Mouse (Mus musculus) monocyte, adult 5-6 weeks (primary cell): ENCODE measurements around the gene Plppr1. TPM values are rescaled to one million over a fixed set of nuclear protein-coding genes. Genes with fewer than 3 reads are reported as not detected.

Source experiments
- ATAC-seq: fragments of 153-309, 156-312 bp; replicated peaks from 2 replicates; pipeline ENCODE4 v1.8.0; 2017; ENCODE audit warnings: mild to moderate bottlenecking; ENCODE audit not compliant: low TSS enrichment, insufficient number of reproducible peaks, severe bottlenecking, poor library complexity, low FRiP score
- total RNA-seq: library from RNA; stranded (forward); fragments of 200-1000, 200-491, 200-594 nt; gene quantifications from 3 replicates; pipeline ENCODE4 v1.2.3, GENCODE M21; 2017

The Plppr1 gene
- total RNA-seq, 1 experiment from 2014 or later: not detected

DNA sequence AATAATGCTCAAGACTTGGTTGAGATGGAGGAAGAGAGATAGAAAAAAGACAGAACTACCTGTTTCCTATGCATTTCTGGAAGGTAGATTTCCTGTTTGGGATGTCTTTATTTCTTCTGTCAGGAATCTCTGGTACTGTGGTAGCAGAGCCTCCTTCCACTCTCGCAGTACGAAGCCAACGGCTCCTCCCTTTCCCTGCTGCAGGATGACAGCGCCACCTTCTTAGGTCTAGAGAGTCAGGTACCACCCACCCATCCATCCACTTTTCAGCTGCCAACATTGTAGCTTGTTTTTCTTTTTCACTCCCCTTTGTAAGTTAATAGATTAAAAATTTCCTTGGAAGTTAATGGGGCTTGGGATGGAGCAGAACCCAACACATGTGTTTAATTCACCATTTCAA lies 48.8 kb downstream of the Plppr1 start:
- no peak for ATAC-seq

DNA sequence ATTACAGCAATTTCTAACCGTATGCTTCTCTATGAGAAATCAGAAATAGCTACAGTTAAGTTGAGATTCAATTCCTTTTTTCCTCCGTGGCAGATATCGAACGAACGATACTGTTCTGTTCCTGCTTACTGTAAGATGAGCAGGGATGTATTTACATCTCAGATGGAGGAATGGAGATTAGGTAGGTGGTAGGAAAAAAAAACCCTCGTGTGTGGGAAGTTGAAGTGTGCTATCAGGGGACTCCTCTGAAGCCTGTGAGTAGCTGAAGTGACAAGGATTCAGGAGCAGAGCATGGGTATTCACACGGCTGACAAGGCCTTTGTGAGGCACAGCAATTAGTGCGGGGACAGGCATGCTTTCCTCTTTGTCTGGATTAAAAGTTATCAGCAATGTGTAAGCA lies 49.3 kb downstream of the Plppr1 start:
- no peak for ATAC-seq

DNA sequence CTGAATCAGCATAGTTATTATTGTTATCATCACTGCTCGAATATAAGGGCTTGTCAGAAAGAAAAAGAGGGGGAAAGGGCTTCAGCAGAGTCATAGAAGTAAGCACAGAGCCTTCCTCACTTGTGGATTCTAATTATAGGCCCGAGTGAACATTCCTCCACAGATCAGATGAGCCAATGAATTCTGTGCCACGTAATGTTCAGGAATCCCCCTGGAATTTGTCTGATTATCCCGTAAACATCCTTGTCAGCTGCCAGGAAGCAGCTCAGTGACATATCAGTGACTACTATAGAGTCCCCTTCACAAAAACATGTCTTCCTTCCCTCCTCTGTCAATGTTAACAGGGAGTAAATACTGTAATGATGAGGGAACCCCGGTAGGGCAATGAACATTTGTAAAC lies 50.9 kb downstream of the Plppr1 start:
- no peak for ATAC-seq

DNA sequence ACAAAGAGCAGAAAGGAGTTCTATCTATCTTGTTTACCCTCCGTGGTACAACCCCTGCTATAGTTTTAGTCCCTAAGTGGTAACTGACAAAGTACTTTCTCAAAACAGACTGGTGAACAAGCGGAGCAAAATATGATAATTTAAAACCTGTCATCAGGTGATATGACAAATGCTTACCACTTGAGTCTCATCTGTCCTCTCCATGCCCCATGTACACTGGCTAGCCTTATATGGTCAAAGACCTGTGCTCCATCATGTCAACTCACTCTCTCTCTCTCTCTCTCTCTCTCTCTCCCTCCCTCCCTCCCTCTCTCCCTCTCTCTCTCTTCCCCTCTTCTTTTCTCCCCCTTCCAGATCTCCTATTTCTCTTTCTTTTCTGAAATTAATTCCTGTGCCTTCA lies 59.8 kb downstream of the Plppr1 start:
- ATAC-seq: no peak

DNA sequence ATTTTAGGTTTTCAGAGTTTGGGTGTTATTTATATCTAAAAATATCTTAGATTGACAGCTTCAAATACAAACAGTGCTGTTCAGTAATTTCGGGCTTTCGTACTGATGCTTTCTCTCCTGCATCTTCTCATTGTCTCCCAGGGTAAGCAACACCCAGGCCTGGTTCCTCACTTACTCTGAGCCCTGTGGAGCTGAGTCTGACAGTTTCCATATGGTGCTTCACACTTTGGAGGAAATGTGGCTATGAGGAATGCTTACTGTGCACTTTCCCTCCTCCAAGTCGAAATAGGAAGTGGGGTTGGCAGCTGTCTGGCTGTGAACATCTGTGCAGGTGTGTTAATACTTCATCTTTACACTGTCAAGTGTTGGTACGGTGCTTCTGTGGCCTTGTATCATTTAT lies 85.7 kb downstream of the Plppr1 start:
- ATAC-seq: no peak

DNA sequence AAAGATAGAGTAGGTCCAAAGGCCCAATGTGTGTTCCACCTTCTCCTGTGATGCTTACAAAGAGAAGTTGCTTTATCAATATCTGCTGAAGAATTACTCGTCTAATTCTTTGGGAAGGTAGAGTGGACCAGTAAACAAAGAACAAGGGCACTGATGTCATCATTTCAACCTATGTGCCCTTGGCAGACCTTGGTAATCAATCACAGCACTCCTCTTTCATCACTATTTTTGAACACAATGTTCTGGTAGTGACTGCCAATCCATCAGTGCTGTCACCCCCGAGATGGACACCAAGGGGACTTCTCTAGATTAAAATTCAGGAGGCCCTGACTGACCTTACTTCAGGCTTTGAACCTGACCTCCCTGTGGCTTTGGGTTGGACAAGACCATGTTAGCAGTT lies 89.7 kb downstream of the Plppr1 start:
- ATAC-seq: no peak

DNA sequence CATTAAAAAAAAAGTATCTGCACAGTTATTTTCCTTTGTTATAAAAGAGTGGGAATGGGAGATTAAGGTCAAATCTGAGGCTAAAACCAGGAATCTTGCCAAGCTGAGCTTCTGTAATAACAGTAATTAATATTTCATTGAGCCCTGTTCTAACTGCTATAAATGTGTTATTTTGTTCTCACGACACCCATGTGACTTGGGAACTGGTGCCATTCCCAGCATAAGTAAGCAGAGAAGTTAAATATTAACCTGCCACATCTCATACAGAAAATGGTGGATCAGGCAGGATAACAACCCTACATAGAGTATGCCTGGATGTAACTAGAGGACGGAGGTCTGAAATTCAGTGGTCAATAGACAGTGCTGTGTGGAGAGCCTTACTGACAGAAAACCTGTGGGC lies 90.2 kb downstream of the Plppr1 start:
- ATAC-seq: no peak

DNA sequence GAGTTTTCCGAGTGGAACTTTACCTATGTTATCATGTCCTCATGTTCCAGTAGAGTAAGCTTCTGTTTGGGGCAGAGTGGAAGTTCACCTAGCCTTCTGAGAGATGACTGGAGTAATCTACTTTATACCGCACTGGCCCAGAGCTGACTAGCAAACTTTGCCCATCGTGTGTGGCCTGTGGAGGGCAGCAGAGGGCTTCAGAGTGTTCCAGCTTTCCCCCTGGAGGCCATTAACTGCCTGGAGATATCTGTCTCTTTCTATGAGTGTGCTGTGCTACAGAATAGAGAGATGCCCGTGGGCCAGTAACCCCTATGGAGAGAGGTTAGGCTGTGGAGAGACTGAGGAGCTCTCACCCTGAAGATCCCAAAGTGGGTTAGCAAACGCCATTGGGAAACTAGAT lies 94.8 kb downstream of the Plppr1 start:
- no peak for ATAC-seq

DNA sequence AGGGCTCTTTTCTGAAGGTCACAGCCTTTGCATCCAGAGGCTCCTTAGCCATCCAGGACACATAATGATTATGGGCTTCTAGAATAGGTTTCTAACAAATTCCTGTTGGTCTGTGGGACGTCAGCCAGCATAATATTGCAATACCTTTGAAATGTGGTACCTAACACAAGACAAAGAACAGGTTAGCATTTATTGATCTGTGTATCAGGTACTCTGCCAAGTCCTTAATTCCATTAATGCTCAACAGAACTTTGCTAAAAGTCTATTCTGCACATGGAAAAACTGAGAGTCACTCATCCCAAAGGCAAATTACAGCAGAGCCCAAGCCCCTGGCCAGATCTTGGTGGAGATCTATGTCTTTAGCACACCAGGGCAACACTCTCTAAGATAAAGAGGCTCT lies 97.7 kb downstream of the Plppr1 start:
- no peak for ATAC-seq

DNA sequence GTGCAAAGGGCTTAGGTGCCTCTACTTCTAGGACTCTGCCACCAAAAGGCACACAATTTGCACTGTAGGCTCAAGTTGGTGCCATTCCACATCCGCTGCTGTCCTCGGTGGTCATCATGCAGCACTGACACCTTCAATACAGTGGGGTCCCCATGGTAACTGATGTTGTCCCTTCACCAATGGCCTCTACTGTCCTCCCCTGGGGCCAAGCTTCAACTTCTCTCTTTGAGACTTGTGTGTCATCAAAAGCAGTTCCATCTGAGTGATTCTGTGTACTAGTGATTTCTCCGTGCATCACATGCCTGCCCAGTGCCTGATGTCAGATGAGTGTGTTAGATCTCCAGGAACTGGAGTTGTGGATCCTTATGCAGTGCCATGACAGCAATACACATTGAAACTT lies 104.2 kb downstream of the Plppr1 start:
- no peak for ATAC-seq

DNA sequence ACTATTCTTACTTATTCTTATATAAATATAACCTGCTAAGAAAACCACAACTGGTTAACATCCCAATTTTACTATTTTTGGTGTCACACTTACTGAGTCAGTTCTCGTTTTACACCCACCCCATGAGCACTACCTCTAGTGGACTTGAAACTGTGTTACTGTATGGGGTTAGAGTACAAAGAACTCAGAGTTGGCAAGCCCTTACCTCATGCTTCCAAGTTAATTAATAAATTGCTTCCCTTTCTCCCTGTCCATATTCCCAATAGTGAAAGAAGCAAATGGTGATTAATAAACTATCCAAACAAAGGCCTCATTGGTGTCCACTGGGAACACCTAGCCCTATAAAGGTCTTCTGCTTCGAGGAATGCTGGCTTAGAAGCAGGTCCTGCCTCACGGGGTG lies 107.3 kb downstream of the Plppr1 start:
- ATAC-seq: no peak

DNA sequence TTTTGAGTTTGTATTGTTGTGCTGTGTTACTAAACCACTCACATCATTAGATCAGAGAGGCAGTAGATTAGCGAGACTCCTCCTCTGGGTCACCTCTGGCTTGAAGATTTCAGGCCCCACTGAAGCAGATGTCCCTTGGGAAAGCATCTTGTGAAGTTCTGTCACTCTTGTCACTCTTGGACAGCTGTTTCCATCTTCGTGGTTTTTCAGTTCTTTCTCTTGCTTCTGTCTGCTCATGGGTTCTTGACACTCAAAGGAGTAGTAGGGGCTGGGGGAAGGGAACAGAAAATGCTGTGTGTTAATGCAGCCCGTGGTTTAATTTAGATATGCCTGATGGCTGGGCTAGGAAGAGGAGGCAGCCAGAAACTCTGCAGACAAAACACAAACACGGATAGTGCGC lies 108.0 kb downstream of the Plppr1 start:
- no peak for ATAC-seq

DNA sequence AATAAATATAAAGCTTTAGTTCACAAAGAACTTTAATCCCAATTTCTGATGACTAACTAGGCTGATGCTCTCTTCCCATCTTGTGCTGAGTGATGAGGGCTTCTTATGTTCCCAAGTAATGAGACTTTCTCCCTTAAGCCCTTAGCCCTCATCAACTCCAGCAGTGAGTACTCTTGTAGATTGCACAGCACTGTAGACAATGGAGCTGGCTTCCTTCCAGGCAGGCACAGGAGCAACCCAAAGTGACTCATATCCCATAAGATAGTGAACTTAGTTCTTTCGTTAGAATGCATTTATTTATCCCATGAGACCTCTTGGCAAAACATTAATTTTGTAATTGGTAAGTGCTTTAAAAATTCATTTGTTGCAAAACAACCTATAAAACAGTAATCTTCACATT lies 110.4 kb downstream of the Plppr1 start:
- no peak for ATAC-seq

DNA sequence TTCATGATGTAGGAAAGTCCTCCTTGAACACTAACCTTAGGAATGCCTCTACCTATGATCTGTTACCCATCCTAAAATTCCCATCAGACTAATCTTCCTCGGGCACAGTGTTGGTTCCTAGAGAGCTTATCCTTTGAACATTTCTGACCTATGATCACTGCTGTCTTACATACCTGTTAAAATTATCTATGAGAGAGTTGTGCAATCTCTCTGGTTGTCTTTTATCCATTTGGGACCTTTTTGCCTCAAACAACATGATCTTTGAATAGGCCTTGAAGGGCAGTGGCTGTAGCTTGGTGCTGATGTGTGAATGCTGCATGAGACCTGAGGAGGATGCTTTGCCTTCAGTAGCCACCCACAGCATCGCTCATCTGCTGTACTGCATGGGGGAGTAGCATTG lies 119.0 kb downstream of the Plppr1 start:
- no peak for ATAC-seq

DNA sequence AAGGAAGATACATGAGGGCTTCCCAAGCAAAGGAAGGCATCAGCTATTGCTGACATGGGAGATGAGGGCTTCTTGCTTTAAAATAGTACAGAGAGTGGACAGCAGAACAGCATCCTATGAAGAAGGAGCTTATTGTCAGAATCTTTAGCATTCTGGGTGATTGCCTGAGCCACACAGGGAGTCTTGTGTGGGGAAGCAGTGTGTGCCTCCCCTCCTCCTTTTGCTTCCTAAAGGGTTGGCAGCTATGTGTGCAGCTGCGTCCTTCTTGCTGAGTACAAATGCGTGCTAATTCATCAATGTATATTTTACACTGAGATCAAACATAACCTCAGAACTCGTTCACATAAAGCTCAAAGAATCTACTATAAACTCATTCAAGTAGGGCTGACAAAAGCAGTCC lies 119.8 kb downstream of the Plppr1 start:
- ATAC-seq: no peak

DNA sequence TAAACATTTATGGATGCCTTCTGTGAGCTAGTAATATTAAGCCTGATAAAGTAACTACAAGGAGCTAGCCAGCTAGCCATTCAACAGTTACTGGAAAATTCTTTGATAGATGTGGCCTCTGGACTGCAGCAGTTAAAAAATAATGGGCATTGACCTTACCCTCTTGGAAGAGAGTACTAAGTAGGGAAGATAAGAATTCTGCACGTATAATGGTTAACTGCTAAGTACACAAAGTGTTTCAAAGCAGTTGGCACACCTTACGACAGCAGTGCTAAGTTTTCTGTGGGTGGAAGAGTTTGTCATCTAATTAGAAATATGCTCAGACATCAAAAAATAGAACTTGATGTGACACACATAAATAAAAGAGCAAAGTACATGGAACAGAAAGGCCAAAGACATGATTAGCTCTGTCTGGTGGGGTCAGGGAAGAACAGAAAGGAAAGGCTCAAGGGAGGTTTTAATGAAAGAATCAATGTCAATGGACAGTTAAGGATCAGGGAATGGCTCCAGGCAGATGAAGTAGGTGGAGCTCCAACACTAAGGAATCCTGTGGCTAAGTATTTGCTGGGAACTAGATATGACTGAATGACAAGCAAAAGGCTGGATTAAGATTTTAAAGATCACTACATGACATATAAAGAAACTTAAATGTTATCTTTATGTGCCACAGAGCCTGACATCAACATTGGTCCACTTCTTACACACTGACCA lies 120.6 kb downstream of the Plppr1 start:
- ATAC-seq: no peak

DNA sequence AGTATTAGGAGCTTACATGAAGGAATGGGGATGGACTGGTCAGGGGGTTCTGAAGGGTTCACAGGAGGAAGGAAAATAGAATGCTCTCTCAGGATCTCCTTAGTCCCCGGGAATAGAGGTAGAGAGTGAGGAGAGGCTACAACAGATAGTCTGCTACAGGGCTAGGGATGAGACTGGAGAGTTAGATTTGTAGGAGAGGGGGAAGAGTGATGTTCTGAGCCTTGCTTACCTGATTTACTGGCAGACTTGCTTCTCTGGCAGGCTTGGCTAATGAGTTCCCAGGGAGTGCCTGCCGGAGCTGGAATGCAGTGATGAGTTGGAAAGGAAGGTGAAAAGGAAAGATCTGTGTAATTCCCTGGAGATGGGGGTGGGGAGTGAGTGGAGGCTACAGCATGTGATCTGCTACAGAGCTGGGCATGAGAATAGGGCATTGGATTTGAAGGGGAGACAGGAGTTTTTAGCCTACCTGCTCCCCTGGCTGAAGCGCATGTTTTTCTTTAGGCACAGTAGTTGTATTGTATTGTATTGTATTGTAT lies 131.0 kb downstream of the Plppr1 start:
- ATAC-seq: no peak

DNA sequence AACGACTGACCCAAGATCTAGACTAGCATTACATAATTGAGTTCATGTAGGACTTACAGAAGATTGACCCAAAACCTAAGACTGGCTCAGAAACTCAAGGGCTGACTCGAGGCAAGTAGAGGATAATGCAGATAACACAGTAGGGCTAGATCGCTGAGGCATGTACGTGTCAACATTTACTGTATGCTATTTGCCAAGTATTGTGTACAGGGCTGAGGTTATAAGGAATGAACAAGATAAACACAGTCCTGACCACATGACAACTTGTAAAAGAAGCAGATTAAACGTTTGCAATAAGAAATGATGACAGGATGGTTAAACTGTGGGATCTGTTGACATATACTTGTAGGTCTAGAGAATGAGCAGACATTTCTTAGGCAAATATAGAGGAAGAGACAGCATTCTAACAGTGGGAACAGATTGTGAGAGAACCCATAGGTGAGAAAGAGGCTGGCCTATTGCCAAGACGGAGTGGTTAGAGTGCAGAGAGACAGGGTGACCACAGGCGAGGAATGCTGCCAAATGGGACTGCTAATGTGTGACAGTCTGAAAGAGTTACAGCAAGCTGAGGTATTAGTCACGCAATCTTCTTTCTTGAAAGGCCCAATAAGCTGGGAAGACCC lies 138.2 kb downstream of the Plppr1 start:
- no peak for ATAC-seq

DNA sequence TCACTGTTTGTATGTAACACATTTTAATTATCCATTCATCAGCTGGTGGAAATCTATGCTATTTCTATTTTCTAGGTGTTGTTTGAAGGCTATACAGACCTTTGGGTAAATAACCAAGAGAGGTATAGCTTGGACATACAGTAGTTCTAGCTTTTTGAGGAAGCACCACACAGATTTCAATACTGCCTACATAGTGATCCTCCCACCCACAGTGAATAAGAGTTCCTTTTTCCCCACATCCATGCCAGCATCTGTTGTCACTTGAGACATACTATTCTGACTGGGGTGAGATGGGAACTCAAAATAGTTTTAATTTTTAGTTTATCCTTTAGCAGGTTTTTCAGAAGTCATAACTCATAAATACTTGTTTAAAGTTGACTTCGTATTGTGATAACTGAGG lies 151.4 kb downstream of the Plppr1 start:
- no peak for ATAC-seq

DNA sequence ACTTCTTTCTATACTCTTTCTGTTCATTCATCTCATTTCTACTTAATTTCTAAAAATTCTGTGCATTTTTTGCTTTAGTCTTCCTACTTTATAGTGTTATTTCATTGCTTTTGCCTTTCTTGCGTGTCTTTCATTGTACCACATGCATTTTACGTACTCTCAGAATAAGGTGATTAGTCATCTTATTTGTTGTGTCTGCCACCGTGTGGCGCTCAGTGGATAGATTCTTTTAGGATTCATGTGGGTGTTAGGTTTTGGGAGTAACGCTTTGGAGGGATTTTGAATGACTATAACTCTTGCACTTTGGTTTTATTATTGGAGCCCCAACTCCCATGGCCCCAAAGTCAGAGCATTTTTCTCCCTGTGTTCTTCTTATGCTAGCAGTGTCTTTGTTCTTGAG lies 152.5 kb downstream of the Plppr1 start:
- no peak for ATAC-seq
